Mouse (Mus musculus) MEL (cell line): ENCODE results near the gene Dhrs7.

Experiments
- CTCF ChIP-seq, 3 experiments: IDR thresholded peaks in 2 of 3; conservative IDR thresholded peaks in 1 of 3; 2 replicates each; pipeline ENCODE4 v1.5.1; 2011 to 2012; ENCODE audit warnings: low read length in 3 of 3, low read depth in 2 of 3, mild to moderate bottlenecking in 2 of 3, improper control_type of control experiment in 1 of 3, inconsistent platforms in 1 of 3, mixed read lengths in 1 of 3, moderate library complexity in 1 of 3; ENCODE audit not compliant: control insufficient read depth in 1 of 3, insufficient read depth in 1 of 3, poor library complexity in 1 of 3, severe bottlenecking in 1 of 3
- ELF1 ChIP-seq: IDR thresholded peaks from 2 replicates; pipeline ENCODE4 v1.6.1; 2014; ENCODE audit warnings: low read depth, mild to moderate bottlenecking, inconsistent platforms, low read length, improper control_type of control experiment, moderate library complexity
- EP300 ChIP-seq, 2 experiments: IDR thresholded peaks; 2 replicates each; pipeline ENCODE4 v1.6.1; 2011; ENCODE audit warnings: improper control_type of control experiment in 2 of 2, low read length in 2 of 2, low read depth in 1 of 2, mild to moderate bottlenecking in 1 of 2
- GATA1 ChIP-seq: IDR thresholded peaks from 2 replicates; pipeline ENCODE4 v1.6.1; 2011; ENCODE audit warnings: low read depth, low read length, improper control_type of control experiment
- KAT2A ChIP-seq: conservative IDR thresholded peaks from 2 replicates; pipeline ENCODE4 v1.6.1; 2012; ENCODE audit warnings: low read depth, low read length, improper control_type of control experiment, inconsistent platforms
- MAZ ChIP-seq: IDR thresholded peaks from 2 replicates; pipeline ENCODE4 v1.6.1; 2012; ENCODE audit warnings: low read depth, mild to moderate bottlenecking, inconsistent platforms, low read length, improper control_type of control experiment
- POLR2A ChIP-seq, 2 experiments: IDR thresholded peaks; 2 replicates each; pipeline ENCODE4 v1.6.1; 2011 to 2012; ENCODE audit warnings: low read length in 2 of 2, mild to moderate bottlenecking in 2 of 2, control low read depth in 1 of 2, improper control_type of control experiment in 1 of 2, low read depth in 1 of 2, moderate library complexity in 1 of 2; ENCODE audit not compliant: control insufficient read depth in 1 of 2, insufficient read depth in 1 of 2, poor library complexity in 1 of 2
- POLR2AphosphoS5 ChIP-seq: IDR thresholded peaks from 2 replicates; pipeline ENCODE4 v1.6.1; 2012; ENCODE audit warnings: low read depth, borderline replicate concordance, mild to moderate bottlenecking, inconsistent platforms, low read length, moderate library complexity, mixed read lengths
- SIN3A ChIP-seq: IDR thresholded peaks from 2 replicates; pipeline ENCODE4 v1.6.1; 2012; ENCODE audit warnings: low read length, improper control_type of control experiment, inconsistent platforms
- SMC3 ChIP-seq: IDR thresholded peaks from 2 replicates; pipeline ENCODE4 v1.6.1; 2011; ENCODE audit warnings: low read depth, low read length, improper control_type of control experiment
- TAL1 ChIP-seq: IDR thresholded peaks from 2 replicates; pipeline ENCODE4 v1.6.1; 2012; ENCODE audit warnings: mild to moderate bottlenecking, inconsistent platforms, low read length, moderate library complexity, mixed read lengths
- UBTF ChIP-seq: IDR thresholded peaks from 2 replicates; pipeline ENCODE4 v1.6.1; 2012; ENCODE audit warnings: low read depth, mild to moderate bottlenecking, inconsistent platforms, low read length, improper control_type of control experiment, moderate library complexity, borderline replicate concordance; ENCODE audit not compliant: insufficient read depth
- USF1 ChIP-seq: IDR thresholded peaks from 2 replicates; pipeline ENCODE4 v1.6.1; 2014; ENCODE audit warnings: low read depth, mild to moderate bottlenecking, inconsistent platforms, low read length, improper control_type of control experiment, moderate library complexity
- ZC3H11A ChIP-seq: IDR thresholded peaks from 2 replicates; pipeline ENCODE4 v1.6.1; 2012; ENCODE audit warnings: low read depth, mild to moderate bottlenecking, inconsistent platforms, low read length, improper control_type of control experiment

DNA sequence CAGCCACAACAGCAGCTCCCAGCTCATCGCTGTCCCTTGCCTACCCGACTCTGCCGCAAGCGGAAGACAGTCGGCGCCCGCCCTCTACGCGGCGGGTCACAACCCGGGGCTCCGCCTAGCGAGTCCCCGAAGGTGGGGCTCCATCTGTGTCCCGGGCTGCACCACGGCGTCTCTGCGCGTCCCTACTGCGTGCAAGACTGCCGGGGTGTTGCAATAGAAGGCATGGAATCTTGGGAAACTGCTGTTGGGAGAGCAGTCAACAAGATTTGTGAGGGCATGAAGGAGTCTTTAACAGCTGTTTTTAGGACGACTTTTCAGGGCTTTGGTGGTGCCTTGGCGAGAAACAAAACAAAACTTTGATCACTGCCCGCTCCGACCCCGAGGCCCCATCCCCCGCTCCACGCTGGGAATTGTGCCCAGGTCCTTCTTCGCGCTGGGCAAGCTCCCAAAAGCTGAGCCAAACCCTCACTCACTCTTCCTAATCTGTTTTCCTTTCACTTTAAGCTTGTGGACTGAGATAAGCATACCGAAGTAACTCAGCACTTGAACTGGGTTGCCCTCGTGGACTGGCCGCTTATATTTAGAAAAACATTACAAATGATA lies at the start of gene Dhrs7:
- TF ChIP-seq UBTF (no peak), GATA1 (peak; percentile 75), EP300 (IDR thresholded peaks at IDR 0.05; ENCODE audit: low read depth in 1 of 2, low read length in 2 of 2) (peak; percentile 33 to 50; a peak in 3 of 4 replicates), ZC3H11A (no peak), CTCF (IDR thresholded peaks at IDR 0.05 in 2 of 3, conservative IDR thresholded peaks at IDR 0.05 in 1 of 3; ENCODE audit: control insufficient read depth in 1 of 3, insufficient read depth in 1 of 3, low read depth in 2 of 3, low read length in 3 of 3, poor library complexity in 1 of 3, severe bottlenecking in 1 of 3) (no peak), POLR2AphosphoS5 (no peak), POLR2A (IDR thresholded peaks at IDR 0.05; ENCODE audit: control insufficient read depth in 1 of 2, insufficient read depth in 1 of 2, low read depth in 1 of 2, low read length in 2 of 2, poor library complexity in 1 of 2) (peak; percentile 43 to 59; a peak in 1 of 4 replicates), SMC3 (no peak), USF1 (no peak), ELF1 (peak; percentile 69), KAT2A (no peak; the same call in 1 of the 2 replicates), TAL1 (no peak), SIN3A (peak; percentile 80), MAZ (no peak)
